Mouse (Mus musculus): ENCODE measurements around the gene Rcor3. TPM values are rescaled to one million over a fixed set of nuclear protein-coding genes. Genes with fewer than 3 reads are reported as not detected.

The Rcor3 gene
- total and polyA plus RNA-seq, 3 experiments: 1.5 to 3.9 (median 3.1) TPM

- H3K79me2 ChIP-seq (replicated peaks; ENCODE audit: control insufficient read depth, extremely low read depth, insufficient read depth, poor library complexity, severe bottlenecking): peaks cover 8% of the 10 kb centered on the region; the same call in 1 of the 2 replicates
- no peak for DNase-seq (ENCODE audit: extremely low read depth)
- no peak overlapping the region for H3K4me2 ChIP-seq (ENCODE audit: insufficient read depth, low read depth, poor library complexity, severe bottlenecking)
- in situ Hi-C loops (cut with MboI; ENCODE audit: low pct_ligation_motif_present, low pct_unique_long_range_greater_than_20kb, low sequenced_read_pairs) (no loop called here), dilution Hi-C loops (cut with MboI; ENCODE audit: extremely low pct_ligation_motif_present, extremely low pct_unique_long_range_greater_than_20kb, low sequenced_read_pairs) (no loop called here)
- no peaks in the 10 kb centered on the region for H3K27me3 ChIP-seq (replicated peaks)
- H3K27ac ChIP-seq (ENCODE audit: insufficient read depth, low read depth): no peak overlapping the region
- H3K36me3 ChIP-seq (replicated peaks in 1 of 2; ENCODE audit: control insufficient read depth in 1 of 2, insufficient read depth in 1 of 2, low read length in 1 of 2): peaks cover 10 to 58% of the 10 kb centered on the region in 2 experiments
- no peak overlapping the region for H3K4me3 ChIP-seq (replicated peaks in 1 of 3; ENCODE audit: low read depth in 2 of 3, low read length in 2 of 3, poor library complexity in 1 of 3)
- TF ChIP-seq MAFK (IDR thresholded peaks at IDR 0.05; ENCODE audit: insufficient replicate concordance, low read length) (peak; percentile 92), MAZ (IDR thresholded peaks at IDR 0.05; ENCODE audit: low read depth, low read length) (no peak)
- peaks cover 32 to 65% of the 10 kb centered on the region in 2 experiments for H3K4me1 ChIP-seq (ENCODE audit: control insufficient read depth in 1 of 2, insufficient read depth in 2 of 2)
- no peak overlapping the region for H3K9ac ChIP-seq (ENCODE audit: insufficient read depth, low read depth)
- peaks cover 21% of the 10 kb centered on the region for H3K9me3 ChIP-seq (replicated peaks; ENCODE audit: low read length)
Observed at GRCm38 (mm10) chr1:192081129-192081528, 56.7 kb downstream of the Rcor3 start.

- dilution Hi-C loops (cut with MboI; ENCODE audit: extremely low pct_ligation_motif_present, extremely low pct_unique_long_range_greater_than_20kb, low sequenced_read_pairs) (no loop called here), in situ Hi-C loops (cut with MboI; ENCODE audit: low pct_ligation_motif_present, low pct_unique_long_range_greater_than_20kb, low sequenced_read_pairs) (no loop called here)
- Histone ChIP-seq H3K4me3 (replicated peaks in 1 of 3; ENCODE audit: low read depth in 2 of 3, low read length in 2 of 3, poor library complexity in 1 of 3) (no peak overlapping the region), H3K27me3 (replicated peaks) (no peaks in the 10 kb centered on the region), H3K9me3 (replicated peaks; ENCODE audit: low read length) (peaks cover 21% of the 10 kb centered on the region), H3K36me3 (replicated peaks in 1 of 2; ENCODE audit: control insufficient read depth in 1 of 2, insufficient read depth in 1 of 2, low read length in 1 of 2) (peaks cover 12 to 58% of the 10 kb centered on the region in 2 experiments), H3K79me2 (replicated peaks; ENCODE audit: control insufficient read depth, extremely low read depth, insufficient read depth, poor library complexity, severe bottlenecking) (no peaks in the 10 kb centered on the region), H3K4me1 (ENCODE audit: control insufficient read depth in 1 of 2, insufficient read depth in 2 of 2) (peaks cover 21 to 65% of the 10 kb centered on the region in 2 experiments), H3K4me2 (ENCODE audit: insufficient read depth, low read depth, poor library complexity, severe bottlenecking) (no peak overlapping the region), H3K9ac (ENCODE audit: insufficient read depth, low read depth) (no peak overlapping the region), H3K27ac (ENCODE audit: insufficient read depth, low read depth) (peak overlapping the region; percentile 10)
- TF ChIP-seq RAD21 (IDR thresholded peaks at IDR 0.05; ENCODE audit: low read depth, low read length) (no peak), TCF12 (IDR thresholded peaks at IDR 0.05; ENCODE audit: low read depth, low read length) (no peak), KAT2A (IDR thresholded peaks at IDR 0.05; ENCODE audit: insufficient replicate concordance, low read length) (no peak), CHD1 (IDR thresholded peaks at IDR 0.05; ENCODE audit: low read depth, low read length) (no peak)
- DNase-seq (ENCODE audit: extremely low read depth): no peak
Observed at GRCm38 (mm10) chr1:192079121-192079520, 58.7 kb downstream of the Rcor3 start.

- Histone ChIP-seq H3K4me3 (replicated peaks in 1 of 3; ENCODE audit: low read depth in 2 of 3, low read length in 2 of 3, poor library complexity in 1 of 3) (no peak overlapping the region), H3K36me3 (replicated peaks in 1 of 2; ENCODE audit: control insufficient read depth in 1 of 2, insufficient read depth in 1 of 2, low read length in 1 of 2) (peaks cover 13 to 60% of the 10 kb centered on the region in 2 experiments), H3K27ac (ENCODE audit: insufficient read depth, low read depth) (peak overlapping the region; percentile 10; the same call in 1 of the 2 replicates), H3K9ac (ENCODE audit: insufficient read depth, low read depth) (no peak overlapping the region), H3K4me2 (ENCODE audit: insufficient read depth, low read depth, poor library complexity, severe bottlenecking) (0 out of 2 replicates have a peak overlapping the region, but pooled peaks have one; percentile 8), H3K79me2 (replicated peaks; ENCODE audit: control insufficient read depth, extremely low read depth, insufficient read depth, poor library complexity, severe bottlenecking) (no peaks in the 10 kb centered on the region), H3K9me3 (replicated peaks; ENCODE audit: low read length) (peaks cover 21% of the 10 kb centered on the region), H3K27me3 (replicated peaks) (no peaks in the 10 kb centered on the region), H3K4me1 (ENCODE audit: control insufficient read depth in 1 of 2, insufficient read depth in 2 of 2) (peaks cover 21 to 66% of the 10 kb centered on the region in 2 experiments)
- in situ Hi-C loops (cut with MboI; ENCODE audit: low pct_ligation_motif_present, low pct_unique_long_range_greater_than_20kb, low sequenced_read_pairs): no loop called here
- dilution Hi-C loops (cut with MboI; ENCODE audit: extremely low pct_ligation_motif_present, extremely low pct_unique_long_range_greater_than_20kb, low sequenced_read_pairs): no loop called here
- DNase-seq (ENCODE audit: extremely low read depth): peak; percentile 85
- TF ChIP-seq UBTF (IDR thresholded peaks at IDR 0.05; ENCODE audit: low read depth, low read length): peak; percentile 70; the same call in 1 of the 2 replicates
- TF ChIP-seq SMC3 (IDR thresholded peaks at IDR 0.05; ENCODE audit: low read depth, low read length): no peak
- TF ChIP-seq USF1 (IDR thresholded peaks at IDR 0.05; ENCODE audit: low read depth, low read length): no peak
- TF ChIP-seq USF2 (conservative IDR thresholded peaks at IDR 0.05; ENCODE audit: low read depth, low read length): no peak
- TF ChIP-seq POLR2A (IDR thresholded peaks at IDR 0.05; ENCODE audit: low read depth, low read length): 0 out of 2 replicates have a peak, but pooled peaks have one; percentile 38
- 0 out of 2 replicates have a peak, but pooled peaks have one; percentile 49 for TF ChIP-seq TBP (conservative IDR thresholded peaks at IDR 0.05; ENCODE audit: low read depth, low read length)
- TF ChIP-seq CHD1 (IDR thresholded peaks at IDR 0.05; ENCODE audit: low read depth, low read length): no peak
- no peak for TF ChIP-seq RAD21 (IDR thresholded peaks at IDR 0.05; ENCODE audit: low read depth, low read length)
- no peak for TF ChIP-seq MAFK (IDR thresholded peaks at IDR 0.05; ENCODE audit: insufficient replicate concordance, low read length)
- no peak for TF ChIP-seq RCOR1 (conservative IDR thresholded peaks at IDR 0.05; ENCODE audit: low read depth, low read length)
- TF ChIP-seq ZNF384 (IDR thresholded peaks at IDR 0.05; ENCODE audit: low read depth, low read length): no peak
- peak; percentile 33; the same call in 1 of the 2 replicates for TF ChIP-seq ELF1 (IDR thresholded peaks at IDR 0.05; ENCODE audit: low read depth, low read length)
- no peak for TF ChIP-seq JUND (conservative IDR thresholded peaks at IDR 0.05; ENCODE audit: low read depth, low read length)
- no peak for TF ChIP-seq MAZ (IDR thresholded peaks at IDR 0.05; ENCODE audit: low read depth, low read length)
- TF ChIP-seq SIN3A (IDR thresholded peaks at IDR 0.05; ENCODE audit: low read length): 0 out of 2 replicates have a peak, but pooled peaks have one; percentile 5
- TF ChIP-seq E2F4 (IDR thresholded peaks at IDR 0.05; ENCODE audit: insufficient replicate concordance, low read depth, low read length): no peak
Observed at GRCm38 (mm10) chr1:192078406-192078805, 59.5 kb downstream of the Rcor3 start.

Data from CH12.LX (cell line).